Mouse (Mus musculus) heart, adult 2 months (tissue): ENCODE data around the gene Gpld1. TPM values are rescaled to one million over a fixed set of nuclear protein-coding genes. Genes with fewer than 3 reads are reported as not detected.

Experiments used
- DNase-seq, 2 experiments: peaks; one replicate each; pipeline ENCODE4 v3.0.0; 2021
- H3K27ac ChIP-seq: fragments of 200-600 bp; 2 replicates; pipeline ENCODE4 v1.8.1; 2022
- H3K27me3 ChIP-seq: fragments of 200-500 bp; 2 replicates; pipeline ENCODE4 v1.6.1; 2012; ENCODE audit warnings: mild to moderate bottlenecking, low read length, inconsistent platforms, mixed read lengths; ENCODE audit not compliant: control insufficient read depth, insufficient read depth
- H3K36me3 ChIP-seq: fragments of 200-500 bp; 2 replicates; pipeline ENCODE4 v1.6.1; 2012; ENCODE audit warnings: low read length, inconsistent platforms; ENCODE audit not compliant: control insufficient read depth, insufficient read depth
- H3K4me1 ChIP-seq: fragments of 200-500 bp; 2 replicates; pipeline ENCODE4 v1.6.1; 2011; ENCODE audit warnings: low read length; ENCODE audit not compliant: control insufficient read depth, insufficient read depth
- H3K4me3 ChIP-seq: fragments of 200-600 bp; 2 replicates; pipeline ENCODE4 v1.8.1; 2022
- H3K79me2 ChIP-seq: fragments of 200-500 bp; replicated peaks from 2 replicates; pipeline ENCODE4 v1.6.1; 2012; ENCODE audit warnings: mild to moderate bottlenecking, inconsistent platforms, low read length, moderate library complexity, mixed read lengths; ENCODE audit not compliant: control insufficient read depth, insufficient read depth
- H3K9ac ChIP-seq: fragments of 200-500 bp; 2 replicates; pipeline ENCODE4 v1.6.1; 2012; ENCODE audit warnings: low read depth, mild to moderate bottlenecking, control low read depth, inconsistent platforms, low read length, mixed read lengths
- CTCF ChIP-seq: fragments of 200-600 bp; IDR thresholded peaks from 2 replicates; pipeline ENCODE4 v1.8.1; 2022; ENCODE audit warnings: antibody characterized with exemption, mild to moderate bottlenecking, moderate library complexity
- EP300 ChIP-seq: fragments of 200-500 bp; IDR thresholded peaks from 2 replicates; pipeline ENCODE4 v1.6.1; 2011; ENCODE audit warnings: low read depth, low read length, control low read depth; ENCODE audit not compliant: insufficient read depth
- POLR2A ChIP-seq: fragments of 200-500 bp; IDR thresholded peaks from 2 replicates; pipeline ENCODE4 v1.6.1; 2011; ENCODE audit warnings: mild to moderate bottlenecking, low read depth, low read length, control low read depth; ENCODE audit not compliant: insufficient read depth
- WGBS: fragments of 180-500 bp; shearing (Covaris S2); methylation state at CpG from one replicate; pipeline ENCODE4 v1.1.7; 2018; 5-methylcytosine and 5-hydroxymethylcytosine counted together
- intact Hi-C: fragments of 180-260 bp; cut with DNase I; formaldehyde crosslinking; loops from one replicate; pipeline ENCODE4 v1.15.1; 2025
- polyA plus RNA-seq: library from polyadenylated mRNA; depleted of rRNA; stranded (reverse); fragments of >200 nt; gene quantifications from 2 replicates; pipeline ENCODE4 v1.2.3, GENCODE M21; 2012
- total RNA-seq, 2 experiments: library from RNA; stranded (reverse); gene quantifications; 2 replicates each; pipeline ENCODE4 v1.2.3; 2021

The Gpld1 gene
- total and polyA plus RNA-seq, 3 experiments, result 0.98 to 2.7 (median 2.1) TPM

DNA sequence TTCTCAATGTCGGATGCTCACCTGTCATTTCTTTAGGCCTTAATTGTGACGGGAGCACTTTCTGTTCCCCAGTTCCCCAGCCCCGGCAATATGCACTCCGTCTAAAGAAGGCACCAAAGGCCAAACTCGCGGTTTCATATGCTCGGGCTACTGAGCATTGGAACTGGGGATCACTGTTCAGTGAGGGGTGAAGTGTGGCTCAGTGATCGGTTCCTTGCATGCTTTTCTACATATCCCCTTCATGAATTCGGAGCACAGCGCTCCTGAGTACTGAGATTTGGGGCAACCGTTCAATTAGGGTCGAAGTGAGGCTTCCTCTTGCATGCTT is 5.1 kb upstream of the Gpld1 start:
- no peaks in the 10 kb centered on the region for H3K27me3 ChIP-seq
- no peak for TF ChIP-seq EP300
- TF ChIP-seq POLR2A, result no peak
- TF ChIP-seq CTCF, result no peak
- intact Hi-C loops, result loop anchor here (1.0 kb wide), 1 partner anchor 51 kb away; no protein-coding TSS in a partner anchor
- DNase-seq, result no peak
- no peaks in the 10 kb centered on the region for H3K79me2 ChIP-seq
- peaks cover 3% of the 10 kb centered on the region; the same call in 1 of the 2 replicates for H3K36me3 ChIP-seq
- 11% methylated on average over 12 of the region's 12 CpGs for WGBS
- H3K4me1 ChIP-seq, result peaks cover 2% of the 10 kb centered on the region; the same call in 1 of the 2 replicates
- peak overlapping the region; percentile 83 for H3K27ac ChIP-seq
- peak overlapping the region; percentile 79 for H3K4me3 ChIP-seq
- peak overlapping the region; percentile 96 for H3K9ac ChIP-seq

GRCm38 (mm10) chr13:24938683-24939082 is 4.3 kb upstream of the Gpld1 start:
- Histone ChIP-seq H3K4me3 (no peak overlapping the region), H3K4me1 (peaks cover 2% of the 10 kb centered on the region; the same call in 1 of the 2 replicates), H3K36me3 (peaks cover 3% of the 10 kb centered on the region; the same call in 1 of the 2 replicates), H3K27ac (peak overlapping the region; percentile 83), H3K79me2 (no peaks in the 10 kb centered on the region), H3K27me3 (no peaks in the 10 kb centered on the region), H3K9ac (no peak overlapping the region; the same call in 1 of the 2 replicates)
- DNase-seq, result peak; percentile 65 to 68
- 20% methylated on average over 9 of the region's 9 CpGs for WGBS
- intact Hi-C loops, result loop anchor here (1.0 kb wide), 1 partner anchor 51 kb away; no protein-coding TSS in a partner anchor
- TF ChIP-seq EP300 (no peak), CTCF (peak; percentile 96), POLR2A (no peak)

DNA sequence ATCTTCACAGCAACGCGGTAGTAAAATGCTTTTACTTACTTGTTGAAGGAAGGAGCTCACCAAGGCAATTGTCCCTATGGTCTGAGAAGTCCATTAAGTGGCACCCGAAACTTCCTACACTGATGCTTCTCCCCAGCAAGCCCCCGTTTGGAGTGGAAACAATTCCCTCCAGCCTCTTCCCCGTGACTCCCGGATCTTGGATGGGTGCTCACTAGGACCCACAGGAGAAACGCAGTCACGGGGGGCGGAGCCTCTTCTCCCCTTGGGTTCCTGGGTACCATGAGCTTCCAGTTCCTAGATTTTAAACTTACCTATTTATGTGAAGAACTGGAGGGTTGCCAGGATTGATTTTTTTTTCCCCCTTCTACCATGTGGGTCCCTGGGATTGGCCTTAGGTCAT is 3.5 kb upstream of the Gpld1 start:
- H3K27ac ChIP-seq, result no peak overlapping the region
- peaks cover 2% of the 10 kb centered on the region; the same call in 1 of the 2 replicates for H3K4me1 ChIP-seq

DNA sequence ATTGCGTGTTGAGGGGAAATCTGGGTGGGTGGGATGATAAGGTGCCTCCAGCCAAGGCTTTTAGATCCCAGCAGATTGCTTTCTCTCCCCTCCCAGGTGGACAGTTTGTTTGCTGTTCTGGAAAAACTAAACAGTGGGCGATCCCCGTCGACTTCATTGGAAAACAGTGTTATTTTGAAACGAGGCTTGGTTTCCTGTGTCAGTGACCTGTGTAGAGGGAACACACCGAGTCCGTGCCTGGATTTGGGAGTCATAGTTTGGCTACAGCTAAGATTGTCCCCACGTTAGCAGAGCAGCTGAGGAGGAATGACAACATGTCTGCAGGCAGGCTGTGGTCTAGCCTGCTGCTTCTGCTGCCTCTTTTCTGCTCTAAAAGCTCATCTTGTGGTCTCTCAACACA is 351 bp downstream of the Gpld1 start:
- 46% methylated on average over 8 of the region's 8 CpGs for WGBS
- no peak overlapping the region for H3K9ac ChIP-seq
- no peaks in the 10 kb centered on the region for H3K79me2 ChIP-seq
- intact Hi-C loops, result no loop called here
- no peaks in the 10 kb centered on the region for H3K27me3 ChIP-seq
- no peak for DNase-seq
- H3K36me3 ChIP-seq, result peaks cover 3% of the 10 kb centered on the region; the same call in 1 of the 2 replicates
- no peak overlapping the region for H3K27ac ChIP-seq
- no peaks in the 10 kb centered on the region for H3K4me1 ChIP-seq
- no peak for TF ChIP-seq POLR2A
- no peak for TF ChIP-seq EP300
- TF ChIP-seq CTCF, result no peak
- no peak overlapping the region for H3K4me3 ChIP-seq

More for the DNA sequence above, 3.5 kb upstream of the Gpld1 start:
- TF ChIP-seq EP300, result no peak
- TF ChIP-seq CTCF, result no peak
- no peak for TF ChIP-seq POLR2A
- no peaks in the 10 kb centered on the region for H3K27me3 ChIP-seq
- intact Hi-C loops, result no loop called here
- 90% methylated on average over 9 of the region's 9 CpGs for WGBS
- no peak overlapping the region for H3K4me3 ChIP-seq
- H3K36me3 ChIP-seq, result peaks cover 3% of the 10 kb centered on the region; the same call in 1 of the 2 replicates
- DNase-seq, result no peak
- H3K9ac ChIP-seq, result no peak overlapping the region
- no peaks in the 10 kb centered on the region for H3K79me2 ChIP-seq

DNA sequence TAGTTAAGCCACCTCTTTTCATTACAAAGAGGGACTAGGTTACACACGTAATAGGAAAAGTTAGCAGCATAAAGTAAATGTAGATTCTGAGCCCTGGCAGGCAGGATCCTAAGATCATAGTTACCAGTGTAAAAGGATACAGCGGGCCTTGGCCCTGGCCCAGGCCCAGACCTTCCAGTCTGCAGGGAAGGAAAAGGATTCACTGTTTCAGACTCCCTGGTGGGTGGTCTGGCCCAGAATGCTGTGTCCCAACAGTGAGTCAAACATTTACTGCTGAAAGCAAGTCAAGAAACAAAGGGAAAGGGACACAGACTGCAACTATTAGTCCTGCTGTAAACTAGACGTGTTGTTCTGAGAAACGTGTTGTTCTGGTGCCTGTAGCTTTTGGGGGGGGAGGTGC is 2.6 kb downstream of the Gpld1 start:
- no peak overlapping the region for H3K4me3 ChIP-seq
- WGBS, result 42% methylated on average over 4 of the region's 4 CpGs
- no peak for DNase-seq
- no peaks in the 10 kb centered on the region for H3K36me3 ChIP-seq
- H3K27ac ChIP-seq, result no peak overlapping the region
- H3K9ac ChIP-seq, result no peak overlapping the region
- no peaks in the 10 kb centered on the region for H3K4me1 ChIP-seq
- no peaks in the 10 kb centered on the region for H3K79me2 ChIP-seq
- no peaks in the 10 kb centered on the region for H3K27me3 ChIP-seq
- intact Hi-C loops, result no loop called here
- TF ChIP-seq CTCF (no peak), EP300 (no peak), POLR2A (no peak)

DNA sequence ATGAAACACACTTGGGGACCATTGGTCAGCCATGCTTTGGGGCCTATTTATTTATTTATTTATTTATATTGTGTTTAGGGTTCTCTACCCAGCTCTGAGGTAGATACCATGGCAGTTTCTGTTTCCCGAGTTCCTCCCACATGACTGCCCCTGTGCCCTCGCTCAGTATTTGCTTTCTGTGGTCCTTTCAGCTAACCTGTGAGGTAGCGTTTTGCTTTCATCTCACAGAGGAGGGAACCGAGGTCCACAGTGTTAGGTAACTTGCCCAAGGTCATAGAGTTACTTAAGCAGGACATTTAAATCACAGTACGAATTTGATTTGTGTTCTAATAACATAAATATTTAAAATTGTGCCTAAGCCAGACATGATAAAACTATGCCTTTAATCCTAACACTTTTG is 4.2 kb downstream of the Gpld1 start:
- no peak for TF ChIP-seq POLR2A
- no peak for TF ChIP-seq CTCF
- TF ChIP-seq EP300, result no peak
- DNase-seq, result no peak
- no peak overlapping the region for H3K4me3 ChIP-seq
- WGBS, result 91% methylated on average over 5 of the region's 5 CpGs
- intact Hi-C loops, result no loop called here
- no peaks in the 10 kb centered on the region for H3K79me2 ChIP-seq
- no peak overlapping the region for H3K27ac ChIP-seq
- no peaks in the 10 kb centered on the region for H3K4me1 ChIP-seq
- H3K36me3 ChIP-seq, result no peaks in the 10 kb centered on the region
- H3K9ac ChIP-seq, result no peak overlapping the region
- no peaks in the 10 kb centered on the region for H3K27me3 ChIP-seq
